Mouse (Mus musculus): ENCODE results near the gene Igf2bp2.

Gene Igf2bp2

GRCm38 (mm10) chr16:22043830-22044229 lies 119.3 kb downstream of the Igf2bp2 start:
- in situ Hi-C loops (cut with MboI, MseI): no loop called here

DNA sequence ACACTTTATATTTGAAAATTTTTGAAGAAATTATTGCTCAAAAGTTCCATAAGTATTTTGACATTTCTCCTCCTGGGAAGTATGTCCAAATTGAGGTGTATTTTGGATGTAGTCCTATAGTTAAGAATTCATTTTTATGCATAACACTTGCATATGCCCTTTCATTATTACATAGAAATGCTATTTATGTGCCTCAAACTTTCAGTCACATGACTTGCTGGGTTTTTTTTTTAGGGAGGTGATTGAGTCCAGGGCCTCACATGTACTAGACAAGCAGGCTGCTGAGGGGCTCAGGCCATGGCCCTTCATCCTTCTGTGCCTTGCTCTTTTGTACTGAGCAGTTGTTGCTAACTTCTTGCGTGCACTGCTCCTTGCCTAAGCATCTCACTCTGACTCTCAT lies 123.1 kb downstream of the Igf2bp2 start:
- in situ Hi-C loops (cut with MboI, MseI): no loop called here

DNA sequence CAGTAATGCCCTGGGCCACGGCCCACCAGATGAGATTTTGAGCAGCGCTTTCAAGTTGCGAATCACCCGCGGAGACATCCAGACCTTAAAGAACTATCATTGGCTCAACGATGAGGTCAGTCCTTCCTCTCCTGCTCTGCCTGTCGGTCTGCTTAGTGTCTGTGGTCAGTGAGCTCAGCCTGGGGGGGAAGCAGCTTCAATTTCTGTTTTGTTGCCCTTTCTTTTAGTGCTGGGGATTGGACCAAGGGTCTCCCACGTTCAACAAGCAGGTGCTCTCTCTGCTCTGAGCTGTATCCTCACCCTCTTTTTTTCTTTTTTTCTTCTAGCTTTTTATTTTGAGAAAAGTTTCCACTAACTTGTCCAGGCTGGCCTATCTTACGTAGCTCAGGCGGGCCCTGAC lies 124.5 kb downstream of the Igf2bp2 start:
- in situ Hi-C loops (cut with MboI, MseI): no loop called here

GRCm38 (mm10) chr16:22027474-22027873 lies 135.6 kb downstream of the Igf2bp2 start:
- in situ Hi-C loops (cut with MboI, MseI): no loop called here

DNA sequence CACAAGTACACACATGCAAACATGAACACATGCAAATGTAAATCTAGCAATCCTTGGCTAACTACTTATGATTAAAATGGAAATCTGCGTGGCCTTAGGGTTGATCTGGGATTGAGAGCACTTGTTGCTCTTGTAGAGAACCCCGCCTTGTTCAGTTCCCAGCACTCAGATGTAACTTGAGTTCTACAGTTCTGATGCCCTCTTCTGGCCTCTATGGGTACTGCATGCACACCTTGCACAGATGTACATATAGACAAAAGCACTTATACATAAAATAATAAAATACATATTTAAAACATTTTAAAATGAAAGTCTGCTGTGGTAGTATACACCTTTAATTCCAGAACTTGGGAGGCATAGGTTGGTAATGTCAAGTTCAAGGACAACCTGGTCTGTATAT lies 141.0 kb downstream of the Igf2bp2 start:
- in situ Hi-C loops (cut with MboI, MseI): no loop called here

DNA sequence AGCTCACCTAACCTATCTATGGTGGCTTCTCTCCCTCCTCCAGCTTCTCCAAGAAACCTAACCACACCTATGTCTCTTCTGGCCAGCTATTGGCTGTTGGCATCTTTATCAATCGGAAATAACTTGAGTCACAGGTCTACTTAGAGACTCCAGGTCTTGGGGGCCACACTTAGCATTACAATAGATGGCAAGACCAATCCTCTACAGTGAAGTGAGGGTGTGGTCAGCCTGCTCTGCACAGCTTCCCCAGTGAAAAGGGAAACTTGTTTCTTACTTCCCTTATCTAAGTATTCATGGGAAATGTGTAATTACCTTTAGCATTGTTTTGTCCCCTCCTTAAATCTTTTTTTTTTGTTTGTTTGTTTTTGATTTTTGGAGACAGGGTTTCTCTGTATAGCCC lies 147.5 kb downstream of the Igf2bp2 start:
- in situ Hi-C loops (cut with MboI, MseI): no loop called here

GRCm38 (mm10) chr16:22009596-22009995 lies 153.5 kb downstream of the Igf2bp2 start:
- in situ Hi-C loops (cut with MboI, MseI): loop anchor here (5.0 kb wide), 1 partner anchor 57 kb away; no protein-coding TSS in a partner anchor

DNA sequence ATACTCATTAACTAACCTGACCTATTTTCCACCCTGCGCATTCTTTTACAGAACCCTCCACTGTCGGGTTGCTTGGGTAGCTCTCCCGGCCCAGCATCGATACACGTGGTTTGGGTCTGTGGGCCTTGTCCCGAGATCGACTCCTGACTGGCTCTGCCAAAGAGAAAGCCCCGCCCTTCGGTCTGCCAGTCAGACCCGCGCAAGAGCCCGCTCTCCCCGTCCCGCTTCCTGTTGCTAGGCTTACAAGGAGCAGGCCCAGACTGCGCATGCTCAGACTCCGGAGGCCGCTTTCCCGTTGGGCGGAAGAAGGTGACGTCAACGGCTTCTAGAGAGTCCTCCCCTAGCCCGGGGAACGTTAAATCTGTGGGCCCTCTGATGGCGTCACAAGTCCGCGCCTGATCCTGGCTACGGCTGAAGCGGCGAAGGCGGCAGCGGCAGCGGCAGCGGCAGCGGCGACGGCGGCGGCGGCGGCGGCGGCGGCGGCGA lies 154.0 kb downstream of the Igf2bp2 start, which contains the start of gene Senp2:
TSS of gene Senp2 (plus strand) at position 386 of the 486 bp plus-strand sequence.
- in situ Hi-C loops (cut with MboI, MseI): loop anchor here (5.0 kb wide), 1 partner anchor 57 kb away; no protein-coding TSS in a partner anchor
